Mouse (Mus musculus): ENCODE data around the gene Hrasls. TPM values are rescaled to one million over a fixed set of nuclear protein-coding genes. Genes with fewer than 3 reads are reported as not detected.

Gene Hrasls
- polyA plus RNA-seq, 1 experiment, result 3.0 TPM

DNA sequence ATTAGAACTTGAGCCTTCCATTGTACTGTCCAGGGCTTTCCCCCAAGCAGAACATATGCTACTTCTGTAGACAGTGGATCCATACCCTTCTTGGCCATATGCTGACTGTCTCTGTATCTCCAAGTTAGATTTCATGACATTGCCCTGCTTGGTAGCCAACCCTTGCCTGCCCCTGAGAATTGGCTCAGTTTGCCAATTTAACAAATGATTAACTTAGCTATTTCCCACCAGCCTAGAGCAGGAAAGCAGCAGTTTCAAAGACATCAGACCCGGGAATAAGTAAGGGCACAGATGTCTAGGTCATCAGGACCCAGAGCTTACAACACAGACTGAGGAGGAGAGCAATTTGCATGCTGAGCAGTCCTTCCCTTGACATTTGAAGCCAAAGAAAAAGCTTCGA lies 3.9 kb upstream of the Hrasls start:
- DNase-seq (ENCODE audit: low read depth), result no peak
- TF ChIP-seq CTCF (IDR thresholded peaks at IDR 0.05; ENCODE audit: borderline replicate concordance, extremely low read depth, insufficient read depth, insufficient read length) (no peak), POLR2A (IDR thresholded peaks at IDR 0.05; ENCODE audit: borderline replicate concordance, extremely low read depth, insufficient read depth, insufficient read length, poor library complexity, severe bottlenecking) (no peak)

DNA sequence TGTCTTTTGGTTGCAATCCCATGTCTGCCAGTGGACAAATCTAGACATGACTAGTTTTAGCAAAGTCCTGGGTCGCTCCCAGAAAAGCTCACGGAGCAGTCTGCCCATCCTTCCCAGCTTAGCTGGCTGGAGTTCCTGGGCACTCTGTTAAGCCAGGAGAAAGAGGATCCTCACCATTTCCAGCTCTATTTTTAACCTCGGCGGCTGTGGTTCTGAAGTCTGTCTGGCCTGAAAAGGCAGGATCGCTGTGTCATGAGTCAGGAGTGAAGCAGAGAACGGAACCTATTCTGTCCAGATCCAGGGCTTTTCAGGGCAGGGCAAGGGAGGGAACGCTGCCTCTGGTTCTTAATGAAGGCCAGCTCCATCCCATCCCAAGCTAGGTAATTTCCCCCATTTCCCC lies 654 bp upstream of the Hrasls start:
- no peak for DNase-seq (ENCODE audit: low read depth)
- no peak for TF ChIP-seq POLR2A (IDR thresholded peaks at IDR 0.05; ENCODE audit: borderline replicate concordance, extremely low read depth, insufficient read depth, insufficient read length, poor library complexity, severe bottlenecking)
- no peak for TF ChIP-seq CTCF (IDR thresholded peaks at IDR 0.05; ENCODE audit: borderline replicate concordance, extremely low read depth, insufficient read depth, insufficient read length)

DNA sequence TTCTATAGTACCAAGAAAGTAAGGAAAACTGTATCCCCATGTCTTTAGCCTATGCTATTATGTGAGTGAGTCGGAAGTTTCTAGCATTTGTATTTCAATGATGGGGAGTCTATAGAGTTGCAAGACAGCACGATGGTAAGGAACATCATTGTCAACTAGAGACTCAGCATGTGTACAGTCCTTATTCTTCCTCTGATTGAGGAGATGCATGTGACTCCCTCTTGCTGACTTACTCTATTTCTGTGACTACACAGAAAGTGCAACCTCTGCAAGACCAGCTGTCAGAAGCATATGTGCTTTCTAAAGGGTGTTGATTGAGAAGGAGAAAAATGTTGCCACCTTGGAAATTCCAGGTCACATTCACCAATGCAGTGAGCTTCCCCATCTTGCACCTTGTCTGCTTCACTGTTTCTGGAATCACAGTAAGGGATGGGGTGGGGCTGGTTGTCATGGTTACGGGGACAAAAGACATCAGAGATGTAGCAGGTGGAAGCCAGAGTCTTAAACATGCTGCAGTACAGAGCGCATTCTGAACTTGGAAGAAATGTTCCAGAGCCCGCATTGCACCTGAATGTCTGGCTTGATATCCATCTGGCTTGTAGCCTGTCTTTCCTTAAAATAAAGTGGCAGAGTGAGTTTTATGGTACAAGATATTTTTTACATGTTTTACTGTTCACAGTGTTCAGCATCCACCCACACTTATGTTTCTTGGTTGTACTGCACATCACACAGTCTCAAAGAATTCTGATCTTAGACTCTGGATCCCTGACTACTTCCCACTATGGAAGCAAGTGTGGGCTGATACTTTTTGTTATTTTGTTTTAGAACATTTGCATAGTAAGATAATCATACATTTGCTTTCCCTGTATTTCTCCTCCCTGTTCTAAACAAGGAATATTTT lies 7.2 kb downstream of the Hrasls start:
- no peak for TF ChIP-seq CTCF (IDR thresholded peaks at IDR 0.05; ENCODE audit: borderline replicate concordance, extremely low read depth, insufficient read depth, insufficient read length)
- no peak for TF ChIP-seq POLR2A (IDR thresholded peaks at IDR 0.05; ENCODE audit: borderline replicate concordance, extremely low read depth, insufficient read depth, insufficient read length, poor library complexity, severe bottlenecking)
- peak; percentile 83 for DNase-seq (ENCODE audit: low read depth)

DNA sequence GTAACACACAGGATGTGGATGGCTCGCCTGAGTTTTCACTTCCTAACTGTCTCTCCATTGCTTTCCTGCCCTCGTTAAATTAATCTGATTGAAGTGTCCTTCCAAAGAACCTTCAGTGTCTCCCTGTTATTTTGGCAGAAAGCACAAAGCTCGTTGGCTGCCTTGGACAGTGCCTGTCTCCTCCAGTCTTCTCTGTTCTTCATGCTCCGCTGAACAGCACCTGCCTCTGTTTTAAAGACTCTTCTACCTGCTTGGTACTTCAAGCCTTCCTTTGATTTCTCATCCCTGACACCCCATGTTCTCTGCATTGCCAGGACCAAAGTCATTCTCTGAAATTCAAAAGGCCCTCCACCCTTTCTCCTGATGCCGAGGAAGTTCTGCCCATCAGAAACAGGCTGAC lies 26.5 kb downstream of the Hrasls start:
- TF ChIP-seq POLR2A (IDR thresholded peaks at IDR 0.05; ENCODE audit: borderline replicate concordance, extremely low read depth, insufficient read depth, insufficient read length, poor library complexity, severe bottlenecking) (no peak), CTCF (IDR thresholded peaks at IDR 0.05; ENCODE audit: borderline replicate concordance, extremely low read depth, insufficient read depth, insufficient read length) (no peak)
- no peak for DNase-seq (ENCODE audit: low read depth)

DNA sequence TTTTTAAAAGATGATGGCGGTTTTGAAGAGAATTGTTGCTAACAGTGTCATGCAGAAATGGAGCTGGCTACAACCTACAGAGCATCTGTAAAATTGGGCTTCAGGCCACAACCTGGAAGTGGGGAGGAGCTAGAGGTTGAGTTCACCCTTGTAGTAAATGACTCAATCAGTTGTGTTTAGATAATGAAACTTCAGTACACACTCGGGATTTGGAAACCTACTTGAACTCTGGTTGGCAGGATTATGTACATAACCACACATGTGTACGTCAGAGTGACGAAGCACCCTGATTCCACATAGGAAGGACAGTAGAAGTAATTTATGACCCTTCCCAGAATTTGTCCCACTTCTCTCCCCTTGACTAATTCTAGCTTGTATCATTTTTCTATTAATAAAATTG lies 44.8 kb downstream of the Hrasls start:
- TF ChIP-seq POLR2A (IDR thresholded peaks at IDR 0.05; ENCODE audit: borderline replicate concordance, extremely low read depth, insufficient read depth, insufficient read length, poor library complexity, severe bottlenecking) (no peak), CTCF (IDR thresholded peaks at IDR 0.05; ENCODE audit: borderline replicate concordance, extremely low read depth, insufficient read depth, insufficient read length) (no peak)
- DNase-seq (ENCODE audit: low read depth), result no peak

Other genes with a start within 250 kb of the Hrasls start
- 0.61 and 1.0 TPM in 2 replicates for gene Atp13a5, start 169.0 kb downstream of the Hrasls start, polyA plus RNA-seq (2012; rRNA removed)

Measured in brain, embryonic 14.5 days (tissue).